Mouse (Mus musculus) stomach, embryonic 16.5 days (tissue): Measurements from ENCODE around the gene Rad54l. TPM values are rescaled to one million over a fixed set of nuclear protein-coding genes. Genes with fewer than 3 reads are reported as not detected.

ENCODE experiments used
- ATAC-seq: fragments of 200-750 bp; cut with Nextera tagmentation; 2 replicates; pipeline ENCODE4 v1.8.0; 2017; ENCODE audit warnings: moderate number of reproducible peaks, moderate TSS enrichment; ENCODE audit not compliant: insufficient read depth, low FRiP score
- H3K27ac ChIP-seq: fragments of 300-500 bp; sonication (generic); 2 replicates; pipeline ENCODE4 v1.5.1; 2014; ENCODE audit warnings: low read length
- H3K27me3 ChIP-seq: fragments of 300-500 bp; sonication (generic); 2 replicates; pipeline ENCODE4 v1.6.1; 2014; ENCODE audit warnings: low read length, control low read depth, mixed read lengths; ENCODE audit not compliant: control insufficient read depth, insufficient read depth
- H3K36me3 ChIP-seq: fragments of 300-500 bp; sonication (generic); 2 replicates; pipeline ENCODE4 v1.6.1; 2014; ENCODE audit warnings: low read length; ENCODE audit not compliant: control insufficient read depth, insufficient read depth
- H3K4me1 ChIP-seq: fragments of 300-500 bp; sonication (generic); 2 replicates; pipeline ENCODE4 v1.6.1; 2014; ENCODE audit warnings: low read length, control low read depth, mixed read lengths; ENCODE audit not compliant: control insufficient read depth, insufficient read depth
- H3K4me2 ChIP-seq: fragments of 300-500 bp; sonication (generic); 2 replicates; pipeline ENCODE4 v1.6.1; 2014; ENCODE audit warnings: low read depth, low read length, mixed read lengths
- H3K4me3 ChIP-seq: fragments of 300-500 bp; sonication (generic); replicated peaks from 2 replicates; pipeline ENCODE4 v1.5.1; 2014; ENCODE audit warnings: mild to moderate bottlenecking, low read length
- H3K9ac ChIP-seq: fragments of 300-500 bp; sonication (generic); 2 replicates; pipeline ENCODE4 v1.6.1; 2014; ENCODE audit warnings: low read length
- H3K9me3 ChIP-seq: fragments of 300-500 bp; sonication (generic); replicated peaks from 2 replicates; pipeline ENCODE4 v1.6.1; 2016; ENCODE audit warnings: low read length, control low read depth; ENCODE audit not compliant: control insufficient read depth
- WGBS: fragments of 180-500 bp; shearing (Covaris S2); extraction: QIAGEN DNeasy Blood & Tissue Kit; methylation state at CpG from one replicate; pipeline ENCODE4 v1.1.7; 2014; 5-methylcytosine and 5-hydroxymethylcytosine counted together
- polyA plus RNA-seq: library from polyadenylated mRNA; unstranded; fragments of >200 nt; fragmentation: Nextera tagmentation; extraction: Ambion mirVana; gene quantifications from 2 replicates; pipeline ENCODE4 v1.2.1, GENCODE M21; 2015

The Rad54l gene
- polyA plus RNA-seq, 1 experiment from 2014 or later = 20.9 TPM

DNA sequence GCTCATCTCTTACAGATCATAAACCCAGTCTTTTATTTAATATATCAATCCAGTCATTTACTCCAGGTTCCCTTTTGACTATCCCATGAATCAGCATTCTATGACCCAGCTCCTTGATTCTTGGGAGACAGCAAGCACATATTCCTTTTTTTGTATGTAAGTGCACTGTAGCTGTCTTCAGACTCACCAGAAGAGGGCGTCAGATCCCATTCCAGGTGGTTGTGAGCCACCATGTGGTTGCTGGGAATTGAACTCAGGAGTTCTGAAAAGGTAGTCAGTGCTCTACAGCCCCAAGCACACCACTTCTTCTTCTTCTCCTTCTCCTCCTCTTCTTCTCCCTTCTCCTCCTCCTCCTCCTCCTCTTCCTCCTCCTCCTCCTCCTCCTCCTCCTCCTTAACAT is 65.9 kb downstream of the Rad54l start:
- WGBS = 5% methylated on average over 1 of the region's 1 CpGs
- Histone ChIP-seq H3K4me2 (no peak overlapping the region), H3K4me3 (no peak overlapping the region), H3K36me3 (no peaks in the 10 kb centered on the region), H3K9me3 (no peaks in the 10 kb centered on the region), H3K27ac (no peak overlapping the region), H3K4me1 (peaks cover 4% of the 10 kb centered on the region), H3K9ac (no peak overlapping the region), H3K27me3 (no peaks in the 10 kb centered on the region)
- no peak for ATAC-seq

DNA sequence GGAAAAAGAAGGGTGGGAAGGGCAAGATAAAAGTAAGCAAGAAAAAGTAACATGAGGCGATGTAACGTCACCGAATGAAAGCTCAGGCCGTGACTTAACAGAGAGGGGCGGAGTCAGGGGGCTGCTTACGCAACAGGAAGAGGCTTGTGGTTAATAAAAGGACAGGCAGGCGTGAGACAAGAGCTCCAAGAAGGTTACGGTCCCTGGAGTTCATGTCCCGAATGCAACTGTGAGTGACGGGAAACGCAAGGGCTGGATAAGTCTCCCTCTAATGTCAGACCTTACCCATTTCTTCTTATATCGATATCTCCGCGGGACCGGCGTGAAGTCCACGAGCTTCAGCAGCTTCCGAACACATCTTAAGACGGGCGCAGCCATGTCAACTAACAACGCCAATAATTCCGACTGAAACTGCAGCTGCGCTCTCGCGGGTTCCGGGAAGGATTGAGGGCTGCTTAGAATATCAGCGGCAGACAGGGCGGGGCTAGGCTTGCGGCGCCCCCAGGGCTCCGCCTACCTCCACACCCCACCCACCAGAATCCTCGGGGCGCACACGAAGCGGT is 70.0 kb downstream of the Rad54l start, which contains the start of gene Nsun4:
Gene Nsun4, minus strand, starts transcription at position 478 of the 563 bp plus-strand sequence.
- Histone ChIP-seq H3K27ac (peak within 1 kb of the TSS; percentile 97), H3K4me3 (peak within 1 kb of the TSS; percentile 67), H3K9ac (peak within 1 kb of the TSS; percentile 72), H3K4me1 (peaks cover 8% of the 10 kb centered on the region), H3K4me2 (peak within 1 kb of the TSS; percentile 94), H3K9me3 (no peaks in the 10 kb centered on the region), H3K36me3 (no peaks in the 10 kb centered on the region), H3K27me3 (no peaks in the 10 kb centered on the region)
- ATAC-seq = peak; percentile 96
- under 1% methylated on average over 35 of the region's 35 CpGs for WGBS

DNA sequence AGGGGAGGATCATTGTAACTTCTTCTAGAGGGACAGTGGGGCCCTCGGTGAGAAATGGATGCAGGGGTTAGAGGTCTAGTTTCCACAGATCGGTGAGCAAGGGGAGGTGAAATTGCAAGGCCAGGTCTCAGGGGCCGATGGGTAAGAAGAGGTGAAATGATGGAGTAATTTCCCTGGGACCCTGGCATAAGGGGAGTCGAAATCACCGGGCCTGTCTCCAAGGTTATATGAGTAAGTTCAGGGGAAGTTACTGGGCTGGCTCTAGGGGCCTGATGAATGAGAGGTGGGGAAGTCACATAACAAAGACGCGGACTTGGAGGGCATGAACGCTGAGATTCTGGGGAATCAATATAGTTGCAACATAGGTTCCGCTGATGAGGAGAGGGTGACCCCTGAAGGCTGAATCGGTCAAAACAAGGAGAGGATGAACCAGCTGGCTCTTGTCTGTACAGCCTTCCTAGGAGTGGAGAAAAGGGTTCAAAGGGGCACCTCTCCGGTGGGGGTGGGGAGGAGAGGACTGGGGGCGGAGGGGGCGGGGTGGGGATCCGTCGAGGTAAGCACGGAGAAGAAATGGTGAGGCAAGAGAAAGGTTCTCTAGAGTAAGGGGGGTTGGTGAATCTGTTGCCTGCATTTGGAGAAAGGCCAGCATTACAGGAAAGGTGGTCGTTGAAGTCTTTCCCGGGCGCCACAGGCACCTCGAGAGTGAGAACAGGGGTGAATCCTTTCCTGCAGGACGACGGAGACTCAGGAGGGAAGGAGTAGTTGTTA is 70.8 kb downstream of the Rad54l start:
- 5% methylated on average over 22 of the region's 22 CpGs for WGBS
- H3K4me2 ChIP-seq = peak overlapping the region; percentile 94
- peak overlapping the region; percentile 97 for H3K27ac ChIP-seq
- peaks cover 12% of the 10 kb centered on the region for H3K4me1 ChIP-seq
- H3K4me3 ChIP-seq = peak overlapping the region; percentile 67
- no peaks in the 10 kb centered on the region for H3K9me3 ChIP-seq
- peak; percentile 24 for ATAC-seq
- H3K36me3 ChIP-seq = no peaks in the 10 kb centered on the region
- H3K27me3 ChIP-seq = no peaks in the 10 kb centered on the region
- peak overlapping the region; percentile 72 for H3K9ac ChIP-seq

DNA sequence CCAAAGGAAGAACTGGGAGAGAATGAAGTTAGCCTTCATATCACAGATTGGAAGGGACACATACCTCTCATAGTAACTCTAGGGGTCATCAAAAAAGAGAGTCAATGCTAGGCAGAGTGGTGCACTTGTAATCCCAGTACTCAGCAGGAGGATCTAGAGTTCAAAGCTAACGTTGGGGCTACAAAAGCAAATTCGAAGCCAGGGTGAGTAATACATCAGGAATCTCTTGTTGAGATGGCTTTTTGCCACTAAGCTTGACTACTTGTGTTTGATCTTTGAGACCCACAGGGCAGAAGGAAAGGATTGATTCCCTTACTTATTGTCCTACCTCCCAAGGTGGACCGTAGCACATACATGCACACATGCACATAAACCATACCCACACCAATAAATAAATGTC is 74.3 kb downstream of the Rad54l start:
- H3K27me3 ChIP-seq = no peaks in the 10 kb centered on the region
- H3K4me2 ChIP-seq = no peak overlapping the region
- H3K36me3 ChIP-seq = no peaks in the 10 kb centered on the region
- 84% methylated on average over 3 of the region's 3 CpGs for WGBS
- H3K4me3 ChIP-seq = no peak overlapping the region
- H3K9ac ChIP-seq = no peak overlapping the region
- no peaks in the 10 kb centered on the region for H3K9me3 ChIP-seq
- no peak for ATAC-seq
- H3K27ac ChIP-seq = no peak overlapping the region
- H3K4me1 ChIP-seq = peaks cover 12% of the 10 kb centered on the region

DNA sequence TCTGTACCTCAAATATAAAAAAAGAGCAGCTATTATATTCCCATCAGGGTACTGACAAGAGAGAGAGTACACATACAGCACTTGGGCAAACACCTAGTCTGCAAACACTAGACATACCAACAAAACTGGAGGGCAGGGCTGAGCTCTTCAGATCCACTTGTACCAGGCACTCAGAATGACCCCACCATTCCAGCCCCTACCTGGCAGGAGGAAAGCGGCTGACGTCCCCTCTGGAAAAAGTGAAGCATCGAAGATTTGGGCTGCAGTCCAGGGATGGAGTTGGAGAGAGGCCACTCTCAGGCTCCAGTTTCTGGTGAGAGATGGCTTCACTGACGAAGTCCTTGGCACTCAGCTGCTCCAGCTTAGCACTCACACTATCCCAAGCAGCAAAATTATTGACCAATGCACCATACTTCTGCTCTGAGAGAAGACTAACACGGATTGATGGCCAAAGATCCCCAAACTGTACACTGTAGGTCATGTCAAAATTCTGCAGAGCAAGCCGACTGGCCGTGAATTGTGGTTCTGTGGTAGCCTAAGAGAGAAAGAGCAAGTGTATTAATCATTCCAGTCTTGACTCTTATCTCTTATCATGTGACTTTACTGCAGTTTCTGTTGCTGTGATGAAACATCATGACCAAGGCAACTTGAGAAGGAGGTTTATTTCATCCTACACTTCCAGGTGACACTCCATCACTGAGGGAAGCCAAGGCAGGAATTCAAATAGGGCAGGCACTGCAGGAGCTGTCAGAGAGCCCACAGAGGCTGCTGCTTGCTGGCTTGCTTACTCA is 75.2 kb downstream of the Rad54l start:
- ATAC-seq = no peak
- H3K27ac ChIP-seq = no peak overlapping the region

DNA sequence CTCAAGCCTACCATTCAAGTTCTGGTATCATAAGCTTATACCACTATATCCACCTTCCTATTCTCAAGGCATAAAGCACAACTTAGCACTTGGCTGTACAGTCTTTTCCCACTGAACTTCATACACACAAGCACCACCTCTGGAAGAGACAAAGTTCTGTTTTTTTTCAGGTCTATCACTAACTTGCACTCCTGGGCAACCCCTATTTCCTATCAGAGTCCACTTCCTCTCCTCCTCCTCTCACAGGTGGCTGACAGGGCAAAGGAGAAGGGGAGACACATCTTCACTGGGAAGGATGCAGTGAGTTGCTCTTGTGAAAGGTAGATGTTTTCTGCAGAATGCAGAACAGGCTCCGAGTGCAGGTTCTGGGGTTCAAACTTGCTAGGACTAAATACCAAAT is 75.8 kb downstream of the Rad54l start:
- Histone ChIP-seq H3K27me3 (no peaks in the 10 kb centered on the region), H3K9me3 (no peaks in the 10 kb centered on the region), H3K27ac (no peak overlapping the region), H3K4me2 (no peak overlapping the region), H3K4me1 (peaks cover 9% of the 10 kb centered on the region), H3K4me3 (no peak overlapping the region), H3K36me3 (no peaks in the 10 kb centered on the region), H3K9ac (no peak overlapping the region)
- no peak for ATAC-seq
- 77% methylated on average over 1 of the region's 1 CpGs for WGBS

More for the DNA sequence above, 75.2 kb downstream of the Rad54l start:
- H3K36me3 ChIP-seq = no peaks in the 10 kb centered on the region
- H3K9me3 ChIP-seq = no peaks in the 10 kb centered on the region
- no peak overlapping the region for H3K4me3 ChIP-seq
- 58% methylated on average over 7 of the region's 7 CpGs for WGBS
- H3K27me3 ChIP-seq = no peaks in the 10 kb centered on the region
- no peak overlapping the region for H3K4me2 ChIP-seq
- H3K4me1 ChIP-seq = peaks cover 12% of the 10 kb centered on the region
- no peak overlapping the region for H3K9ac ChIP-seq

DNA sequence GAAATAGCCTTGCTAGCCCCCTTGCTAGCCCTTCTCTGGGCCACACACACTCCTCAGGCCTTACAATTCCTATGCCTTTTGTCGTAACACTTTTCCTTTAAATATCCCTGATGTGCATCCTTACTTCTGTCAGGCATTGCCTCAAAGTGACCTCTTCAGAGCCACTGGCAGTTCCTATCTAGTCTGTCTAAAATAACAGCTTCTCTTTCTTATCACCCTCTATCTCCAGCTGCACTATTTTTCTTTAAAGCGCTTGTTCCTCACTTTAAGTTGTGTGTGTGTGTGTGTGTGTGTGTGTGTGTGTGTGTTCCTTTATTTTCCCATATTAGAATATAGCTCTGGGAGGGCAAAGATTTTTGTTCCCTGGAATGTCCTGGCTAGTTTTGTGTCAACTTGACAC is 76.9 kb downstream of the Rad54l start:
- 81% methylated on average over 2 of the region's 2 CpGs for WGBS
- H3K36me3 ChIP-seq = no peaks in the 10 kb centered on the region
- ATAC-seq = no peak
- H3K27ac ChIP-seq = no peak overlapping the region
- H3K4me1 ChIP-seq = peaks cover 4% of the 10 kb centered on the region; the same call in 1 of the 2 replicates
- H3K4me3 ChIP-seq = no peak overlapping the region
- no peak overlapping the region for H3K9ac ChIP-seq
- no peak overlapping the region for H3K4me2 ChIP-seq
- H3K9me3 ChIP-seq = no peaks in the 10 kb centered on the region
- no peaks in the 10 kb centered on the region for H3K27me3 ChIP-seq
